Mouse (Mus musculus): Measurements from ENCODE around the gene Pfpl. TPM values are rescaled to one million over a fixed set of nuclear protein-coding genes. Genes with fewer than 3 reads are reported as not detected.

Pfpl gene
- polyA plus RNA-seq, 1 experiment from 2014 or later, result not detected

- no peak overlapping the region for H3K9ac ChIP-seq (ENCODE audit: low read depth, low read length)
- H3K27me3 ChIP-seq (replicated peaks; ENCODE audit: control insufficient read depth, insufficient read depth, low read length), result no peaks in the 10 kb centered on the region
- peak; percentile 29; the same call in 1 of the 2 replicates for ATAC-seq
- H3K27ac ChIP-seq (ENCODE audit: low read depth, low read length), result peak overlapping the region; percentile 50
- H3K36me3 ChIP-seq (ENCODE audit: control insufficient read depth, insufficient read depth), result peaks cover 36% of the 10 kb centered on the region
- peak overlapping the region; percentile 30; the same call in 1 of the 2 replicates for H3K4me2 ChIP-seq (replicated peaks; ENCODE audit: low read depth)
- no peak for TF ChIP-seq CTCF (IDR thresholded peaks at IDR 0.05; ENCODE audit: low read depth)
- no peak overlapping the region for H3K4me3 ChIP-seq (ENCODE audit: low read depth, low read length)
- 0 out of 2 replicates have a peak, but pooled peaks cover 7% of the 10 kb centered on the region for H3K4me1 ChIP-seq (replicated peaks; ENCODE audit: control insufficient read depth, insufficient read depth, low read length)
- 8% methylated on average over 5 of the region's 5 CpGs for whole genome bisulfite sequencing
- H3K9me3 ChIP-seq (ENCODE audit: control insufficient read depth), result no peaks in the 10 kb centered on the region
These were observed 49.1 kb downstream of the Pfpl start for GRCm38 (mm10) chr19:12476721-12477270.

- Histone ChIP-seq H3K9me3 (ENCODE audit: control insufficient read depth) (no peaks in the 10 kb centered on the region), H3K36me3 (ENCODE audit: control insufficient read depth, insufficient read depth) (peaks cover 44% of the 10 kb centered on the region), H3K9ac (ENCODE audit: low read depth, low read length) (no peak overlapping the region), H3K27ac (ENCODE audit: low read depth, low read length) (no peak overlapping the region), H3K4me1 (replicated peaks; ENCODE audit: control insufficient read depth, insufficient read depth, low read length) (0 out of 2 replicates have a peak, but pooled peaks cover 7% of the 10 kb centered on the region), H3K27me3 (replicated peaks; ENCODE audit: control insufficient read depth, insufficient read depth, low read length) (no peaks in the 10 kb centered on the region), H3K4me3 (ENCODE audit: low read depth, low read length) (no peak overlapping the region), H3K4me2 (replicated peaks; ENCODE audit: low read depth) (no peak overlapping the region)
- WGBS, result 86% methylated on average over 6 of the region's 6 CpGs
- no peak for TF ChIP-seq CTCF (IDR thresholded peaks at IDR 0.05; ENCODE audit: low read depth)
- ATAC-seq, result no peak
These were observed 50.7 kb downstream of the Pfpl start for GRCm38 (mm10) chr19:12478369-12478768.

Other genes starting within 250 kb of the Pfpl start
- not detected in 2 replicates for gene Olfr1431, start 227.3 kb upstream of the Pfpl start, polyA plus RNA-seq (2015; fragmentation: Nextera tagmentation; extraction: Ambion mirVana)
- not detected in 2 replicates for gene Olfr1432, start 195.3 kb upstream of the Pfpl start, polyA plus RNA-seq (2015; fragmentation: Nextera tagmentation; extraction: Ambion mirVana)
- not detected in 2 replicates for gene Olfr262, start 186.2 kb upstream of the Pfpl start, polyA plus RNA-seq (2015; fragmentation: Nextera tagmentation; extraction: Ambion mirVana)
- gene Olfr235, start 166.9 kb upstream of the Pfpl start, polyA plus RNA-seq (2015; fragmentation: Nextera tagmentation; extraction: Ambion mirVana), result not detected in 2 replicates
- not detected in 2 replicates for gene Olfr1434, start 148.1 kb upstream of the Pfpl start, polyA plus RNA-seq (2015; fragmentation: Nextera tagmentation; extraction: Ambion mirVana)
- gene Olfr1436, start 128.8 kb upstream of the Pfpl start, polyA plus RNA-seq (2015; fragmentation: Nextera tagmentation; extraction: Ambion mirVana), result not detected in 2 replicates
- not detected in 2 replicates for gene Olfr1437, start 102.8 kb upstream of the Pfpl start, polyA plus RNA-seq (2015; fragmentation: Nextera tagmentation; extraction: Ambion mirVana)
- gene Olfr1438-ps1, start 92.0 kb upstream of the Pfpl start, polyA plus RNA-seq (2015; fragmentation: Nextera tagmentation; extraction: Ambion mirVana), result not detected in 2 replicates
- gene Olfr1440, start 40.6 kb upstream of the Pfpl start, polyA plus RNA-seq (2015; fragmentation: Nextera tagmentation; extraction: Ambion mirVana), result not detected in 2 replicates
- not detected in 2 replicates for gene Olfr1441, start 10.5 kb upstream of the Pfpl start, polyA plus RNA-seq (2015; fragmentation: Nextera tagmentation; extraction: Ambion mirVana)
- 2.2 and 2.7 TPM in 2 replicates for gene Mpeg1, start 32.9 kb downstream of the Pfpl start, polyA plus RNA-seq (2015; fragmentation: Nextera tagmentation; extraction: Ambion mirVana)
- gene Dtx4, start 73.5 kb downstream of the Pfpl start, polyA plus RNA-seq (2015; fragmentation: Nextera tagmentation; extraction: Ambion mirVana), result 4.9 and 5.5 TPM in 2 replicates
- 6.2 and 6.8 TPM in 2 replicates for gene Fam111a, start 117.8 kb downstream of the Pfpl start, polyA plus RNA-seq (2015; fragmentation: Nextera tagmentation; extraction: Ambion mirVana)
- 0.13 TPM in 1 of 2 replicates, not detected in the other for gene Gm4952, start 172.1 kb downstream of the Pfpl start, polyA plus RNA-seq (2015; fragmentation: Nextera tagmentation; extraction: Ambion mirVana)
- 2.8 and 3.5 TPM in 2 replicates for gene Glyat, start 205.4 kb downstream of the Pfpl start, polyA plus RNA-seq (2015; fragmentation: Nextera tagmentation; extraction: Ambion mirVana)
- not detected in 2 replicates for gene Olfr1442, start 242.5 kb downstream of the Pfpl start, polyA plus RNA-seq (2015; fragmentation: Nextera tagmentation; extraction: Ambion mirVana)